Mouse (Mus musculus) subcutaneous adipose tissue, adult 2 months (tissue): ENCODE measurements around the gene Uggt1. TPM values are rescaled to one million over a fixed set of nuclear protein-coding genes. Genes with fewer than 3 reads are reported as not detected.

Source experiments
- polyA plus RNA-seq: library from polyadenylated mRNA; depleted of rRNA; stranded (reverse); fragments of >200 nt; gene quantifications from 2 replicates; pipeline ENCODE4 v1.2.3, GENCODE M21; 2012; ENCODE audit warnings: low replicate concordance; rRNA removed

Uggt1 gene
- polyA plus RNA-seq = 13.9 and 29.1 TPM in 2 replicates

DNA sequence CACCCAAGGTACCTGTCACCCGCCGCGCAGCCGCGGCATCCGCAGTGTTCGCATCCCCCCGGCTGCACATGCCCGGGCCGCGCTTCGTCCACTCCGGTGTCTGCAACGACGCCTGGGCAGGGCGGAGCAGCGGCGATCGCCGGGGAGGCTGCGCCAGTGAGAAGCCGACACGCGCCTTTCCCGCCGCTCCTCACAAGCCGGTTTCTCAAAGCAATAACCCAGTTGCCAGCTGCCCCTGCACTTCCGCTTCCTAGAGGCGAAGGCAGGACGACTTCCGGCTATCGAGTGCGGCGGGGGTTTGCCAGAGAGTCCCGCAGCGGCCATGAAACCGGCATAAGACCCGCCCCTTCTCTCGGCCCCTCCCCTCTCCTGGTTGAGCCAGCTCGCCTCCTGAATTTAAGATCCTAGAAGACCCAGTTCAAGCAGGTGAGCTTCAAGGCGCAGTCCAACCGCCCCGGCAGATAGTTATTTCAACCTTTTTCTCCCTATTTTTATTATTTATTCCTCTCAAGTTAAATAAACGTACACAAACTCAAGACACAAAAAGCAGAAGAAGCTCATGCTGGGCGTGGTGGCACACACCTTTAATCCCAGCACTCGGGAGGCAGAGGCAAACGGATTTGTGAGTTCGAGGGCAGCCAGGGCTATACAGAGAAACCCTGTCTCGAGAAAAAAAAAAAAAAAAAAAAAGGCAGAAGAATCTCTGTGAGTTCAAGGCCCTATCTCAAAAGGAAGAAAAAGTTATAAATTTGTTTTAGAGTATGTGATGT is at the start of gene Uggt1:
TSS of gene Uggt1 (minus strand) at position 663 of the 770 bp plus-strand sequence.

DNA sequence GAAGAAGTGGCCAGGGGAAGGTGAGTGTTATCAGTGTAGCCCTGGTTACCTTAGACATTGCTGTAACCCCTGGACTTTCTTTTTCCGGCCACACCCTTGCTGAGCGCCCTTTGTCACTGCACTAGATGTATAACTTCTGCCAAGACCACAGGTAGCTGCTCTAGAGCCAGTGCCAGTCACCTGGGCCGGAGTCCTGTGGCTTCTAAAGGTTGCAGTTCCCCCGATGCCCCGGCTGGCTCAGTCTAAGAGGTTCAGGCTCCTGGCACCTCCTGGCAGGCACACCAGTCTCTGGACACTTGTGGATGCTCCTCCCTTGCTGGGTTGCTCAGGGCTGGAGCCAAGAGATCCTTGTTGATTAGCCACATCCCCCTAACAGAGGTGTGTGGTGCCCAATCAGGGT is 29.9 kb upstream of the Uggt1 start, which contains the start of gene Neurl3:
TSS of gene Neurl3 (minus strand) at position 225 of the 400 bp plus-strand sequence.

Other genes with a start within 250 kb of the Uggt1 start
- gene Hs6st1, start 176.3 kb downstream of the Uggt1 start, polyA plus RNA-seq = 17.7 and 52.2 TPM in 2 replicates
- 11.8 and 14.1 TPM in 2 replicates for gene Neurl3, start 30.0 kb upstream of the Uggt1 start, polyA plus RNA-seq
- gene Arid5a, start 63.0 kb upstream of the Uggt1 start, polyA plus RNA-seq = 10.3 and 10.8 TPM in 2 replicates
- 54.0 and 65.3 TPM in 2 replicates for gene Kansl3, start 124.5 kb upstream of the Uggt1 start, polyA plus RNA-seq
- not detected in 2 replicates for gene Fer1l5, start 127.6 kb upstream of the Uggt1 start, polyA plus RNA-seq
- gene Lman2l, start 200.6 kb upstream of the Uggt1 start, polyA plus RNA-seq = 24.8 and 28.2 TPM in 2 replicates
- gene Cnnm4, start 226.9 kb upstream of the Uggt1 start, polyA plus RNA-seq = 3.5 and 7.1 TPM in 2 replicates